Mouse (Mus musculus): ENCODE results near the gene Glod4.

DNA sequence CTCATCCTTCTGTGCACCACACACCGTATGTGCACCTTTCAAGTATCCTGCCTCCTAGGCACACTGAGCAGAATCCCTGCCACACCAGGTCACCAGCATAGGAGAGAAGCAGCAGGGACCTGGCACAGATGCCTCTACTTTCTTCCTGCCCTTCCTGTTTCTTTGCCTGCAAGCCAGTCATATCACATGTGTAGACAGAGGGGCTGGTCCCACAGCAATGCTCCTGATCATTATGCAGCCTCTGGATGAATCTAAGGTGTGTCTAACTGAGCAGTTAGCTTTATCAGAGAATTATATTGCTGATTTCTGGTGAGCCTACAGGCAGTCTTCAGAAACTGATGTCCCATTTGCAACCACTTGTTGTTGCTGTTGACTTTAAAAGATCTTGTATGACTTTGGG is 98.4 kb downstream of the Glod4 start:
- no peak for TF ChIP-seq CTCF (IDR thresholded peaks at IDR 0.05)
- TF ChIP-seq EP300 (IDR thresholded peaks at IDR 0.05): no peak
